Comparison of ENCODE assay signal across 8 mouse cellular contexts in the genomic region with DNA sequence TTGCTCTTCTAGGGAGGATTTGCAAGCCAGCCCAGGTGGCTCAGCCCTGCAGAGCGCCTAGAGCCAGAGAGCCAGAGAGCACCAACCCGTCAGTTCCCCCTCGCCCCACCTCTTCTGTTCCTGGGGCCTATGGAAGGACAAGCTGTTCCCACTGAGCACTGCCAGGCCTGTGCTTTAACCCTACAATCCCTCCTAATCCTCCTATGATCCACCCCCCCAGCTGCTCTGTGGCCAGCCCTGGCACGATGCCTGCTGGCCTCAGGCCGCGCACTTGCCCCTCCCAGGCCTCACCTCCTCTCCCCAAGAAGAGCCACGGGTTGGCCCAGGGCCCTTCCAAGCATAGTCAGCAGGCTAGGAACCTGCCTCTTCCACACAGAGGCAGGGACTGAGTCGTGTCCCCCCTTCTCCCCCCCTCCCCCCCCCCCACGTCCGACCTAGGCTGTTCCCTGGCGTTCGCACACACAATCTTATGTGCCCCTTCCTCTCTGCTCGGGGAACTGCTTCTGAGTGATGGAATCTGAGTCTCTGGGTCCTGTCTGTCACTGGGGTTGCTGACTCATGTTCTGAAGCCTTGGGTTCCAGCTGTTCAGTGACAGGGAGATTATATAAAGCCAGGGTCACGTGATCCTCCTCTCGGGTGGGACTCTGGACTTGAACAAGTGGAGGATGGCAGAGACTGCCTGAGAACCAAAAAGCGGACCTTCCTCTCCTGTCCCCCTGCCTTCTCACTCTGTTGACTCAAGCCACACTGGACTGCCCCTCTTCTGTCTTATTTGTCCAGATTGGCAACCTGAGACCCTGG. TPM values are rescaled to one million over a fixed set of nuclear protein-coding genes. Genes with fewer than 3 reads are reported as not detected.
DNase-seq lines count a peak whose midpoint lies in the region; ATAC-seq lines count a peak whose summit lies in the region.

No protein-coding gene starts in this region.

- no peak overlapping the region for H3K9ac ChIP-seq in heart, embryonic 15.5 days
- H3K9ac ChIP-seq in stomach, embryonic 15.5 days: no peak overlapping the region

- no peaks in the 10 kb centered on the region for H3K27me3 ChIP-seq in heart, embryonic 15.5 days
- H3K27me3 ChIP-seq in stomach, embryonic 15.5 days (replicated peaks): no peaks in the 10 kb centered on the region

- H3K36me3 ChIP-seq in heart, embryonic 15.5 days: peaks cover 3% of the 10 kb centered on the region; the same call in 1 of the 2 replicates
- no peaks in the 10 kb centered on the region; the same call in 1 of the 2 replicates for H3K36me3 ChIP-seq in stomach, embryonic 15.5 days

- DNase-seq in right cerebral cortex, adult 18-20 months: peak; percentile 72
- no peak for DNase-seq in right cerebral cortex, postnatal 25 days
- peak; percentile 95 for DNase-seq in kidney, postnatal 14 days
- DNase-seq in lung, postnatal 36 days: peak; percentile 91
- no peak for DNase-seq in natural killer cell, adult 2 months (ENCODE audit: low spot score in 2 of 2)

- no peak overlapping the region for H3K4me3 ChIP-seq in heart, embryonic 15.5 days
- H3K4me3 ChIP-seq in stomach, embryonic 15.5 days (replicated peaks): no peak overlapping the region

- 14% methylated on average over 15 of the region's 16 CpGs for WGBS in heart, embryonic 15.5 days
- WGBS in stomach, embryonic 15.5 days: 19% methylated on average over 14 of the region's 16 CpGs

- peak; percentile 30 for ATAC-seq in common myeloid progenitor, adult 5-6 weeks (replicated peaks; ENCODE audit: low read depth, poor library complexity, severe bottlenecking)
- peak; percentile 89 for ATAC-seq in heart, embryonic 15.5 days (replicated peaks; ENCODE audit: insufficient number of reproducible peaks, insufficient read depth, low FRiP score, low read depth)
- ATAC-seq in stomach, embryonic 15.5 days (ENCODE audit: insufficient read depth, low FRiP score, low read depth): peak; percentile 68

- H3K27ac ChIP-seq in heart, embryonic 15.5 days: peak overlapping the region; percentile 89
- H3K27ac ChIP-seq in stomach, embryonic 15.5 days: peak overlapping the region; percentile 24

- H3K9me3 ChIP-seq in heart, embryonic 15.5 days (replicated peaks): no peaks in the 10 kb centered on the region
- no peaks in the 10 kb centered on the region for H3K9me3 ChIP-seq in stomach, embryonic 15.5 days

- H3K4me1 ChIP-seq in heart, embryonic 15.5 days (replicated peaks): peaks cover 91% of the 10 kb centered on the region
- H3K4me1 ChIP-seq in stomach, embryonic 15.5 days: peaks cover 34% of the 10 kb centered on the region

- H3K4me2 ChIP-seq in heart, embryonic 15.5 days: peak overlapping the region; percentile 50
- peak overlapping the region; percentile 4; the same call in 1 of the 2 replicates for H3K4me2 ChIP-seq in stomach, embryonic 15.5 days

RNA-seq across cellular contexts. Expression of a gene that starts 12.3 kb away (rescaled TPM):
- total RNA-seq in common myeloid progenitor, adult 5-6 weeks (2017): 3.8 and 5.0 TPM in 2 replicates
- polyA plus RNA-seq in heart, embryonic 15.5 days (2015; fragmentation: Nextera tagmentation; extraction: Ambion mirVana): 69.9 and 74.9 TPM in 2 replicates
- 12.0 and 12.9 TPM in 2 replicates for polyA plus RNA-seq in stomach, embryonic 15.5 days (2015; fragmentation: Nextera tagmentation; extraction: Ambion mirVana)

RNA-seq across cellular contexts. Expression of a gene that starts 22.4 kb away (rescaled TPM):
- not detected in 2 replicates for total RNA-seq in common myeloid progenitor, adult 5-6 weeks (2017)
- polyA plus RNA-seq in heart, embryonic 15.5 days (2015; fragmentation: Nextera tagmentation; extraction: Ambion mirVana): not detected in 2 replicates
- polyA plus RNA-seq in stomach, embryonic 15.5 days (2015; fragmentation: Nextera tagmentation; extraction: Ambion mirVana): 0.18 TPM in 2 replicates

RNA-seq across cellular contexts. Expression of a gene that starts 27.9 kb away (rescaled TPM):
- total RNA-seq in common myeloid progenitor, adult 5-6 weeks (2017): not detected in 2 replicates
- 3.8 TPM in 2 replicates for polyA plus RNA-seq in heart, embryonic 15.5 days (2015; fragmentation: Nextera tagmentation; extraction: Ambion mirVana)
- 2.8 and 3.3 TPM in 2 replicates for polyA plus RNA-seq in stomach, embryonic 15.5 days (2015; fragmentation: Nextera tagmentation; extraction: Ambion mirVana)

RNA-seq across cellular contexts. Expression of a gene that starts 34.1 kb away (rescaled TPM):
- not detected in 2 replicates for total RNA-seq in common myeloid progenitor, adult 5-6 weeks (2017)
- 0.05 and 0.13 TPM in 2 replicates for polyA plus RNA-seq in heart, embryonic 15.5 days (2015; fragmentation: Nextera tagmentation; extraction: Ambion mirVana)
- 0.14 and 0.18 TPM in 2 replicates for polyA plus RNA-seq in stomach, embryonic 15.5 days (2015; fragmentation: Nextera tagmentation; extraction: Ambion mirVana)

RNA-seq across cellular contexts. Expression of a gene that starts 34.2 kb away (rescaled TPM):
- total RNA-seq in common myeloid progenitor, adult 5-6 weeks (2017): 19.3 and 21.8 TPM in 2 replicates
- 28.7 and 39.9 TPM in 2 replicates for polyA plus RNA-seq in heart, embryonic 15.5 days (2015; fragmentation: Nextera tagmentation; extraction: Ambion mirVana)
- polyA plus RNA-seq in stomach, embryonic 15.5 days (2015; fragmentation: Nextera tagmentation; extraction: Ambion mirVana): 59.9 and 60.8 TPM in 2 replicates

Comparison
In these comparisons a context has a peak if more than half of its experiments do, and no peak if none do; other contexts are left out.
1. DNase-seq: peak in right cerebral cortex, adult 18-20 months (single experiment), kidney, postnatal 14 days (single experiment) and lung, postnatal 36 days (single experiment); none in right cerebral cortex, postnatal 25 days (single experiment) and natural killer cell, adult 2 months (0 of 2).
2. ATAC-seq: peak in every context shown above with its lines; median percentile 89 in heart, embryonic 15.5 days; 68 in stomach, embryonic 15.5 days; 30 in common myeloid progenitor, adult 5-6 weeks.